Mouse (Mus musculus) brain, embryonic 18.5 days (tissue): Measurements from ENCODE around the gene Ccdc62.

Source experiments
- DNase-seq: peaks from one replicate; pipeline ENCODE4 v3.0.0-alpha.2; 2012; ENCODE audit warnings: low read depth, low spot score

Gene Ccdc62

DNA sequence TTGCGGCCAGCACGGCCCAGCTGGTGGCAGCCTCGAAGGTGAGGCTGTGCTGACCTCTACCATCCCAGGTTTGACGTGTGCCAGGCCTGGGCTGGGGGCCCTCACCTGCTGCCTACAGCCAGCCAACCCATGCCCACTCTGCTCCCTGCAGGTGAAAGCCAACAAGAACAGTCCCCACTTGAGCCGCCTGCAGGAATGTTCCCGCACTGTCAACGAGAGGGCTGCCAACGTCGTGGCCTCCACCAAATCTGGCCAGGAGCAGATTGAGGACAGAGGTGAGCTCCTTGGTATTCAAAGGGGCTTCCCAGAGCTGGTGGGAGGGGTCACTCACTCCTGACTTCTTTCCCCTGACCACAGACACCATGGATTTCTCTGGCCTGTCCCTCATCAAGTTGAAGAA lies 70.8 kb downstream of the Ccdc62 start:
- DNase-seq = no peak

DNA sequence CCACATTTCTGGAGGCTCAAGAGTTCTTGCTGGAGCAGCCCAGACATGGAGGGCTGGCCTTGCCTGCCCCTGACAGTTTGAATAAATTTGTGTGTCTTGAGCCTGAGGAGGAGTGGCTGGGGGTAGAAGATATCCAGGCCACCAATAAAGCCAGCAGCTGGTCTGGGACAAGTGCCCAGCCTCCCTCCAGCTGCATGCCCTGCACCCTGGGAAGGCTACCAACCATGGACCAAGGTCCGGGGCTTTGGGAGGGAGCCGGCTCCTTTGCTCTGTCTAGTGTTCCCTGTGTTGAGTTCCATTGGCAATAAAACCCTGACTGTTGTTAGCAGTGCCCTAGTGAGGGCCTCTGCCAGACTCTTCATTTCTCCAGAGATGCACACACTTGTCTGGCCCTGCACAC lies 72.4 kb downstream of the Ccdc62 start:
- DNase-seq = no peak

DNA sequence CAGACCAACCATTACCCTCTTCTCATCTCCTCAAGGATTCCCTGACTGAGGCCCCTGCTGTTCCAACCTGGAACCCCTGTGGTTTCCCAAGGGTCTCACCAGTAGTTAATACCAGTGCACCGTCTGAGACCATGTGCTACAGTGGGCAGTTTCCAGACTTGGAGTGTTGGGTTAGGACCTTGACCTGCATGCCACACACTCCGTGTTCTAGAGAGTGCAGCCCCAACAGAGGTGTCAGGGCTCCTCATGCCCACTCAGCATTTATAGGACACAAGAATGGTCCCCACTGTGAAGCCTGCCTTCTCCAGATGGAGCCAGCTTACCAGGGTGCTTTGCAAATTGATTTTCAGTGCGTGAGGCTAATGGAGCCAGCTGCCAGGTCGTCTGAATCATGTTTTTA lies 72.9 kb downstream of the Ccdc62 start:
- no peak for DNase-seq

DNA sequence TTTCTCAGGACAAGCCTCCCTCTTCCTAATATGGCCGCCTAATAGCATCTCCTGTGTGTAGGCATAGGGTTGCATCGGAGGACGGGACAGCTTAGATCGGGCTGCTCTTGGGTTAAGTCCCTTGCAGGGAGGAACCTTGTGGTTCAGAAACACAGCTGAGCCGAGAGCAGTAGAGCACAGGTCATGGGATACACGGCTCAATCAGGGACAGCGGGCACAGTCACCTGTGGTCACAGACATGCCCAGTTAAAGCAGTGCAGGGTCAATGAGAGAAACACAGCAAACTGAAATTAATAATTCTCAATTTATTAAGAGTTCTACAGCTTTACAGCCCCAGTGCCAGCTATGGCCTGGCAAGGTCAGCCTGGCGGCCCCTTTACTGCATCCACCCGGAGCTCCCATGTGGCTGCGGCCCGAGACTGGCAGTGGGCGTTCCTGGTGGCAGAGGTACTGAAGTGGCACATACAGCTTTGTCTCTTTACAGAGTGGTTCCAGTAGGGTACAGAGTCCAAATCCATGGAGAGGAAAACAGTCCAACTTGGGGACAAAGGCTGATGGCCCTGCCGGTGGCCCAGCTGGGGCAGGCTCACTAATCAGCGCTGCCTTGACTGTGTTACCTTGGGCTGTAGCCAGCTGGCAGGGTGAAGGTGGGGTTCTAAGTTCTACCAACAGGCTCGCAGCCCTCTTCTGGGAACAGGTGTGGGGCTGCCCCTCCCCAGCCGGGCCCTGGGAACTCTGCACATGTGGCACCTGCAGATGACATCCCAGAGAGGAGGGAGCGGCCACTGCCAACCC lies 74.1 kb downstream of the Ccdc62 start:
- DNase-seq = no peak

DNA sequence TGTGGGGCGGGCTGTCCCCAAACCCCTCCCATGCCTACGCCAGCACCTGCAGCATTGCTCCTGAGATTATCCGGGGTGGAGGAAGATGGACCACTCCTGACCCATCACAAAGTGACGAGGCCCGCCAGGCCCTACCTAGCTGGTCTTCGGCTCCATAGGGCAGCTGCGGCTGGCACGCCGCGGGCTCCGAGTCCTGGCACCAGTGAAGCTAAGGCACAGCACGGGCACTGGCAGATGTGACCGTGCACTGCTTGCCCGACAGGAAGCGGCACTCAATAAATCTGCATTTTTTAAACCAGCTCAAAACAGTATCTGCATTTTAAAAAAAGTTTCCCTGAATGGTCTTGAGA lies 74.6 kb downstream of the Ccdc62 start:
- no peak for DNase-seq

DNA sequence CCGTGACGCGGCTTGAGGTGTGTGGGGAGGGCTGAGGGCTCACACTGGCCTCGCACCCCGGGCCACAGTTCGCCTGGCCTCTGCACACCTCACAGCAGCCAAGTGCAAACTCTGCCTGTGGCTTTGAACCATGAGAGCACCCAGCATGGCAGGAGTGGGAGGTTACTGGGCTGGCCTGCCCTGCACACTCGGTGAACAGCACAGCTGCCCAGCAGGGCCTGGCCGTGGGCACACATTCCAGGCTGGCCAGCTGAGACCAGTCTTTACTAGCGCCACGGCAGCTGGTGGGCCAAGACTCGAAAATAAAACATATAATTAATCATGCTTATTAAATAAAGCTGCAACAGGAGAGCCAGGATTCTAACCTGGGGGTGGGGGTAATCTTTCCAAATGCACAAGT lies 75.1 kb downstream of the Ccdc62 start:
- no peak for DNase-seq

DNA sequence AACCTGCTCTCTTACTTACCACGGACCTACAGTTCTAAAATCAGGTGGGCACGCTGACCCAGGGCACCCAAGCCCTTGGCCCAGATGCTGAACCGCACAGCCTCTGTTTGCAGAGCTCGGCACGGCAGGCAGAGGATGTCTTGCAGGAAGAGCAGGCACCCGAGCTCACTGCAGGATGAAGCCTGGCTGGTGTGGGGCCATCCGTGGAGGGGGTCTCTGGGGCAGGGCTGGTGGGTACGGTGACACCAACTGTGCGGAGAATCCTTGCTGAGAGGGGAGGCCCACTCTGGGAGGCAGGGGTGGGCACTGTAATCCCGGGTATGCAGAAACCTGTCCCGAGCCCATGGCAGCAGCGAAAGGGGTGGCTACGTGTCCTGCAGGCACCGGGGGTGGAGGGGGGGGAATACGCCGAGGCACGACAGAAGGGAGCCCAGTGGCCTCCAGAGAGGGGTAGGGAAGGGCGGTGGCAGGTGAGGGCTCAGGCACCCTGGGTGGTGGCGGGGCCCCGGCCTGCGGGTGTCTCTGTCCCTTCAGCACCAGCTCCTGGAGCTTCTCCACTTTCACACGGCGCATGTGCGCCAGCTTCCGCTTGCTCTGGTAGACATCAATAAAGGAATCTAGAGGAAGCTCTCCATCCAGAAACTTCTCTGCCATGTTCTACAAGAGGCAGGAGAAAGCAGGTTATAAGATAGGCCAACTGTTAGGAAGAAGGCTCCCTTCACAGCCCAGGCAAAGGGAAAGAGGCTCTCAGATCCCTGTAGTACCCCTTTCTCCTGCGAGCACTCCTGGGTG lies 75.8 kb downstream of the Ccdc62 start:
- no peak for DNase-seq

DNA sequence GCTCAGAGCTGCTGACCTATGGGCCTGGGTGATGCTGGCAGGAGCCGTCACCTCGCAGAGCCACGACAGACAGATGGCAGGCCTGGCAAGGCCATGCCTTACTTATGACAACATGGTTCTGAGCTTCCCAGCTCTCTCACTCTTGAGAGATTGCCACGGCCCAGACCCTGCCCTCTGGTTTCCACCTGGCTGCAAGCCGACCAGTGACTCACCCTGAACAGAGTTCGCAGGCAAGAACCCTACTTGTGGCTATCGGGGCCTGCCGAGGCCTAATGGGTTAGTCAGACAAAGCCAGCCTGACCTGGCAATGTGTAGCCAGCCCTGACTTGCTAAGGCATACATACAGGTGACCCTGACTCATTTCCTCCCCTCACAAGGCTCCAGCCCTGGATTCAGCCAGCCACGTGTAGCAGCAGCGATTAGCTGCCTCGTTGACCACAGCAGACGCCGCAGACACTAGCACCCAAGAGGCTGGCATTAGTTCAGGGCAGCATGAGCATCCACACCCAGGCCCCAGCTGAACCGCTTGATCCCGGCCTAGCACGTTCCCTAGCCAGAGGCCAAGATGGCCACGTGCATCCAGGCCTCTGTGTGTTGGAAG lies 76.5 kb downstream of the Ccdc62 start:
- DNase-seq = no peak

DNA sequence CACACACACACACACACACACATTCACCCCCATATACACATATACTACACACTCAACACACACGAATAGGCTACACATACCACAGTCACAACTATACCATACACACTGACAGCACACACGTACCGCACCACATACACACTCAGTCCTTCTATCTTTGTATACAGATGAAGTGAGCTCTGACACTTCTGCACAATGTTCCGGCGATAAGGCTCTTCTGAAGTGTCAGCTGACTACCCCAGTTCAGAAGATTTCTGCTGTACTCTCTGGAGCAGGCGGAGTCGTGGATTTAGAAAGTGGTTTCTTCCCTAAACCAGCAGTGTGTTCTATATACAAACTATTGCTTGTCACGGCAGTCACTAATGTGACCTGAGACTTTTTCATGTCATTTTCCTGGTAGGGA lies 79.6 kb downstream of the Ccdc62 start:
- no peak for DNase-seq

DNA sequence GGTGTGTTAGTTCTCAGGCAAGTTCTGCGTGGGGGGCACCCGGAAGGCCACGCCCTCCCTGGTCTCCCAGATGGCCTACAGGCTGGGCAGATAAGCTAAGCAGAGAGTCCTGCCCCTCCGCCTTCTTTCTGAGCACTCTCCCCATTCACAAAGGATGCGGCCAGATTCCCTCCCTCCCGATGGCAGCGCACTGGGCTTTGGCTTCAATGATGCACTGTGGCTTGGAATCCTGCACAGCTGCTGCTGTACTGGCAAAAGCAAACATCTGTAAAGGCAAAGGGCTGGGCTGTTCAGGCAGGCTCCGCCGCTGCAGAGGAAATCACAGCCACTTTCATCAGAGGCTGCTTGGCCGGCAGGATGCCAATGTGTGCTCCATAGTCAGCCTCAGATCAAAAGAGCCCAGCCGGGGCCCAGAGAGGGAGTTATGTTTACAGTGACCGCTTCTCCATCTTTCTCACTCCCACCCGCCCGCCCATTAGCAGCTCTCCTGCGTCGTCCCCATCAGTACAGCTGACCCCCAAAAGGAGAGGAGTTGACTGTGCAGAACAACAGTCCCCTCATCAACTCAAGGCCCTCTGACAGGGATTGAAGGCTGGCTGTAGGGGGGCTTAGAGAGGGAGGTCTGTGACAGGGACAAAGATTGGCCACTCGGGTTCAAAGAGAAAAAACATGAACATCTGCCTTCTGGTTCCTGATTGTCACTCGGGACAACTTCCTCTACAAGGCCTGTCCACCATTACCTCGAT lies 80.6 kb downstream of the Ccdc62 start:
- DNase-seq = no peak

DNA sequence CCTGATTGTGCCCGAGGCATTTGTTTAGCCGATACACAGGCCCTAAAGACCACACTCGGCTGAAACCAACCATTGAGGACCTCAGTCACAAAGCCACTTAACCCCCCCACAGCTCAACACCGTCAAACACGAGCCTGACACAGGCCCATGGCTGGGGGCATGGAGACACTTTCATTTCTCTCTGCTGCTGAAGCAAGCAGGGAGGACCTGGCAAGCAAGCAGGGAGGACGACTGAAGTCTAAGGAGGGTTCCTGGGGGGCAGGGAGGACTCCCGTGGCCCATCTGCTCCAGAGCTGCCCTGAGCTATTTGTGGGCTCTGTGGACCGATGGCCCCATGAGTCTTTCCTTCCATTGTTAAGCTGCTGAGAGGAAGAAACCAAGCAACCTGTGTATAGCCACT lies 81.4 kb downstream of the Ccdc62 start:
- no peak for DNase-seq

DNA sequence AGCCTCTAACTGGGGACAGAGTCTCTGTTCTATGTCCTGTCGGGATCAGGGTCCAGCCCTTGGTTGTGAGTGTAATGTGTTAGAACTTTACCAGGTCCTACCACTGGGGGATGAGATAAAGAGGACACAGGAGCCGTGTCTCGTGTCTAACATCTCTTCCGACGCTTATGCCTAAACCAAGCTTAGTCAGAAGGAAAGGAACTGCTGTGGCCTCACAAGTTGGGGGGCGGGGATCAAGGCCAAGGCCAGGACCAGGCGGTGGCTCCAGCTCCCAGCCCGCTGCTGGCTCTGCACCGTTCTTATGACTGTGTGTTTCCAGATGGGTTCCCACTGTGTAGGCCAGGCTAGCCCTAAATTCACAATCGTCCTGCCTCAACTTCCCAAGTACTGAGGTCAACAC lies 82.4 kb downstream of the Ccdc62 start:
- DNase-seq = no peak

DNA sequence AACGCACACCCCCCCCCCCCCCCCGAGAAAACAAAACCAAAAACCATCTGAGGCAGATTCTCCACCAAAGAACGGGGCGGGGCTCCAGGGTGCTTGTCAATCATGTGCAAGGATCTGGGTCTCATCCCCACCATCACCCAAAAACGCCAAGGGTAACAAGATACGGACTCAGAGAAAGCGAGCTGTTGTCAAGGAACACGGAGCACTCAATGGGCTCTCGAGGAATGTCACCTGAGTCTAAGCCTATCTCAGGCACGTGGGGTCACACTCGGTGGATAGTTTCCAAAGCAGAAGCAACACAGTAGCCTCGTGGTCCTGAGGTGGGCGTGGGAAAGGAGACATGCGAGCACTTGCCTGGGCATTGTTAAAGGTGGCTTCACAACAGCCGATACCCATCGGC lies 83.3 kb downstream of the Ccdc62 start:
- DNase-seq = no peak

DNA sequence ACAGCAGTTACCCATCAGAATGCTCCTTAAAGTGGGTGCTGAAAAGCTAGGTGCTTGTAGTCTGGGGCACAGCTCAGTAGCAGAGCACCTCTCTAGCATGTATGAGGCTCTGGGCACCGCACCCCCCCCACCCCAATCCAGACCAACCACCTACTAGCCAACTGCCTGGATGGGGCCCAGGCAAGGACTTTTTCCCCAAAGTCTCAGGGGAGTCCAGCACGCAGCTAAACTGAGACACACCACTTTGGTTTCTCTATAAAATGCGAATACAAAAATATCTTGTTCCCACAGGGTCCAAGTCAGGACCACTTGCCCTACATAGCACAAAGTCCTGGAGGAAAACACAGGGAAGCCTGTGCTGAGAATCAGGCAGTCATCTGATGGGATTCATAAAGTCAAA lies 83.7 kb downstream of the Ccdc62 start:
- no peak for DNase-seq

DNA sequence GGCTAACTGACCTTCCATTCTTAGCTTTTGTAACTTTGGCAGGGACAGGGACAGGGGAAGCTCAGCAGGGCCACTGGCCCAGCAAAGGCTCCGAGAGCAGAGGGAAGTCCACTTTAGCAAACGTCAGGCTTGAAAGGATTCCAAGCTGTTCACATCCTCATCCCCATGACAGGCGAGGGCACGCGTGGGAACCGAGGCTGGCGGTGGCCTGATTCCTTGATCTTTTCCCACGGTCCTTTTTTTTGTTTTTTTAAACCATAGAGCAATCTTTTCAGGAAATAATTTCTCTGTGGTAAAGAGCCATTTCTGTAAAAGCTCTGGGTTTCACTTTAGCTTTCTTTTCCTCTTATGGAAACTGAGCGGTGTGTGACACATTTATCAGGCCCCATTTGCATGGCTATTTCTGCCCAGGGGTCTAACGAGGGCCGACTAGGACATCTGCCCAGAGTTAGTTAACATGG lies 84.3 kb downstream of the Ccdc62 start:
- DNase-seq = no peak

DNA sequence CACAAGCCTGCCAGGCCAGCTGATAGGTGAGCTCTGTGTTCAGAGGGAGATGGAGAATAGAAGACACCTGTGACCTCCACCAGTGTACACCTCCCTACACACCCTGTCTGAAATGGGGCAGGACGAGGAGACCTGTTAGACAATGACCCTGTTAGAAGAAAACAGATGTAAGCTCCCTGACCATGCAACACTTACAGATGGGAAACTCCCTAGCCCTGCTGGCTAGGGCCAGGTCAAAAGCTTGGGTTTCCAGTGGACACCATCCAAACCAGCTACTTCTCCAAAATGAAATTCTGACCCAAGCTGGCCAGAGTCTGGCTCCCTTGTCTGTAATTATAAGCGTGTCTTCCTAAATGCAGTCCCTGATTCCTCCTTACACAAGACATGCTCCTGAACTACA lies 85.2 kb downstream of the Ccdc62 start:
- no peak for DNase-seq

DNA sequence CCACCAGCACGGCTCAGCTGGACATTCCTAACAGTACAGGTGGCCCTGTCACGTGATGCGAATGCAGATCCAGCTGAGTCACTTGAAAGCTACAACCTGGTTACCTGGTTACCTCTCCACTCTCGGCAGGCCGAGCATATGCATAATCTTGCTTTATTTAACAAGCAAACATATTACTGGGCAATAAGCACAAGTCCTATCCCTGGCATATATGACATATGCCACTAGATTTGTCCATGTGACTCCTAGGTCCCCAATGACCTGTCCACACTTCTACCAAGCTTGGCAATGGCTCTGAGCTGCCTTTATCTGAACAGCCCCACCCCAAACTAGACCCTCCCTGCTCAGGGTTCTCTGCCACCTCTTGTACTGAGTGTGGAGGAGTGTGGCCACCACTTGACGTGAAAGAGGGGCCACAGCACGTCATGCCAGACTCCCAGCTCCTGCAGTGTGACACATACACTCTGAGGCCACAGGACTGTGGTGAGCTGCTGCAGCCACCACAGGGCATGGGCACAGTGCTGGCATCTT lies 85.9 kb downstream of the Ccdc62 start:
- DNase-seq = no peak

DNA sequence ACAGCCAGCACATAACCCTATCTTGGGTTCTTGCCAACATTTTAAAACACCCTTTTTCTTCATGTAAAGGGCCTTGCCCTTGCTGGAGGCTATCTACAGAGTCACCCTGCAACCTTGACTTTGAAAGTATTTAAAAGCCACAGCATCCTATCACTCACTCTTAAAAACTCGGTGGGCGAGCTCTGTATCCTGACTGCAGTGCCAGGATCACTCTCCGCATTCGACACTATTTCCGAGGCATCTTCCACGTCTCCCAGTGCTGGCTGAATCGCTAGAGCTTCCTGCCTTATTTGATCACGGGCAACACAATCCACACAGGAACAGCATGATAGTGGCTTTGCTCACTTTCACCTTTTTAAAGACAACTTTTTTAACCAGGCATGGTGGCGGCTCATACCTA lies 87.5 kb downstream of the Ccdc62 start:
- no peak for DNase-seq

DNA sequence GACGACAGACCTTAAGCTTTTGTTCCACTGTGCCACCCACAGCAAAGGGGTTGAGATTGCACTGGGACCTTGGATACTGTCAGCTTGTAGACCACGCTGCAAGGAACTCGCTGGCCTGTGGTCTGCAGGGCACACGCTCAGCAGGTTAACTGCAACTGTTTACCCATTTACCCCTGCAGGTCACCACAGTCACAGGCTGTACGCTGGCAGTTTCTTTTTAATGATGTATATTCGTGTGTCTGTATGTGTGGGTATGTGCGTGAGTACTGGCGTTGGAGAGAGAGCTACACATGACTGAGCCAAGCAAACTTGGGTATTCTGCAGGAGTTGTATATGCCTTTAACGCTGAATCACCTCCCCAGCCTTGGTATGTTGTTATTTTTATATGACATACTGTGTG lies 88.2 kb downstream of the Ccdc62 start:
- DNase-seq = no peak
